Mouse (Mus musculus): ENCODE data around the gene Myh3.

- TF ChIP-seq CTCF (IDR thresholded peaks at IDR 0.05; ENCODE audit: low read depth) (no peak), EP300 (IDR thresholded peaks at IDR 0.05; ENCODE audit: low read depth) (no peak)
Observed at GRCm38 (mm10) chr11:67098427-67098826, 20.3 kb downstream of the Myh3 start.

All from liver, embryonic 14.5 days (tissue).